Mouse (Mus musculus): Measurements from ENCODE around the gene Atxn3.
"Not testable (repeated sequence)": the region's sequence is repeated elsewhere in the genome, so short reads cannot be mapped to it uniquely, and the experiment has no call there.

The Atxn3 gene

DNA sequence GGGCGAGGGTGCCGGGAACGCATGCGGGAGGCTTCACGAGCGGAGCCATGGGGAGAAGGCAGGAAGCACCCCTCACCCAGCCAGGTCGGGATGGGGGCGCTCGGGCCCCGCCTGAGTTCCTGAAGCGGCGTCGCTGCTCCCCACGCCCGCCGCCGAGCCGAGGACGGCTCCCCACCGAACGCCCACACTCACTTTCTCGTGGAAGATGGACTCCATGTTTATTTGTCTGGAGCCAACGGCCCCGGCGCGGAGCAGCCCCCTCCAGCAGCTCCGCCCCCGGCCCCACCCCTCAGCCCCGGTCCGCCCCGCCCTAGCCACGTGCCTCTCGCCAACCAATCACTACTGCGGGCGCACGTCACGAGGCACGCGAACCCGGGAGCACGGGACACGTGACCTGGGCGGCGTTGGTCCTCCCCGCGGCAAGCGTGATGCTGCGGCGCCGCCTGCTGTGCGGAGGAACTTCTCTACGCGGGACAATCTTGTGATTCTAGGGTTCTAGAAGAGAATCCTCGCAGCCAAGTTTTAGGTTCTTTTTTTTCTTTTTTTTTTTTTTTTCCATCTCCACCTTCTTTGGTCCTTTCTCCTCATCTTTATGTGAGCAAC is at the start of gene Atxn3:
Atxn3 (minus strand) TSS at position 305 of the 603 bp plus-strand sequence.
- peak; percentile 98 for DNase-seq (ENCODE audit: extremely low spot score)

- no peak for DNase-seq (ENCODE audit: extremely low spot score)
These were observed 42.7 kb upstream of the Atxn3 start for GRCm38 (mm10) chr12:102000785-102001184.

- no peak for DNase-seq (ENCODE audit: extremely low spot score)
These were observed 40.9 kb upstream of the Atxn3 start for GRCm38 (mm10) chr12:101998929-101999328.

GRCm38 (mm10) chr12:101994576-101995467 is 36.8 kb upstream of the Atxn3 start:
- no peak for DNase-seq (ENCODE audit: extremely low spot score)

DNA sequence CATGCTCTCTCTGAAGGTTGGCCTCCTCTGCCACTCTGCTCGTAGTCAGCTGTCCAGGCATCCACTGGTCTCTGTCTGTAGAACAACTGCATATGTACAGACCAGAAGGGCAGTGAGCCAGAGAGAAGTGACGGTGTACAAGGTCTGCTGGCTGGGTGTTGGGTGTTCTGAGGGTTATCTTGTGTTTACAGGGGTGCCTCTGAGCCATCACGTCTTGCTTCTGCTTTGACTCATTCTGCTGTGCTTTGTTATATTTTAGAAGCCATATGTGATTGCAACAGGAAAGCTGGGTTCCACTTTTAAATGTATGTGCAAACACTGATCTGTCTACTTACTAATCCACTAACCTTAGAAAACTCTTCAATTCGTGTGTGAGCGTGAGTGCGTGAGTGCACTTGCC is 29.6 kb upstream of the Atxn3 start:
- DNase-seq (ENCODE audit: extremely low spot score): no peak

GRCm38 (mm10) chr12:101985110-101985509 is 27.1 kb upstream of the Atxn3 start:
- DNase-seq (ENCODE audit: extremely low spot score): no peak

DNA sequence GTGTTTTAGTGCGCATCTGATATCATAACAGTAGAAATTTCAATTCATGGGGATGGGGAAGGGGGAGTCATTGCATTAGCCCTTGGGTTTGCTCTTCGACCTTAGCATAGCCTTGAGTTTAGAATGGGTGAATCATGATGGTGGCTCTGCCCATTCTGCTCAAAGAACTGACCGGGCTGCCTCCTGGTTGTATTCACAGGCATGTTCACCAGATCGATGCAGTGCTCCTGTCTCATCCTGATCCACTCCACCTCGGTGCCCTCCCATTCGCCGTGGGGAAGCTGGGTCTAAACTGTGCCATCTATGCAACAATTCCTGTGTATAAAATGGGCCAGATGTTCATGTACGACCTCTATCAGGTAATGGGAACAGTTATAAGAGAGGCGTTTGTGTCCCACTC is 24.9 kb upstream of the Atxn3 start:
- no peak for DNase-seq (ENCODE audit: extremely low spot score)

DNA sequence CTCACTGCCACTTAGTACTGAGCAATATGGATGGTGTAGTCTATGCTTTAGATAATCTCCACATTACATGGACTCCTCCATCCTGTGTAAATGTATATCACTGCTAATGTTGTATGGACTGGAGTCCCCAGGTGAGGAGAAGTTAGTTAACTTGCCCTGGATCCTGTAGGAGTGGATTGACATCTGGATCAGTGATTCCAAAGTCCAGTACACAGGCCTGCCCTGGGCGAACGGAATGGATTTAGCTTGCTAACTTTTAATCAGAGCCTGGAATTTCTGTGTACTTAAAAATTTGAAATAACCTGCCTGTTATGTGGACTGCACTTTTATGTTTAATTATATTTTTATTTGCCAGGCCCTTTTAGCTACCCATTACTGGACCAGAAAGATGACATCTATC is 23.5 kb upstream of the Atxn3 start:
- DNase-seq (ENCODE audit: extremely low spot score): no peak

DNA sequence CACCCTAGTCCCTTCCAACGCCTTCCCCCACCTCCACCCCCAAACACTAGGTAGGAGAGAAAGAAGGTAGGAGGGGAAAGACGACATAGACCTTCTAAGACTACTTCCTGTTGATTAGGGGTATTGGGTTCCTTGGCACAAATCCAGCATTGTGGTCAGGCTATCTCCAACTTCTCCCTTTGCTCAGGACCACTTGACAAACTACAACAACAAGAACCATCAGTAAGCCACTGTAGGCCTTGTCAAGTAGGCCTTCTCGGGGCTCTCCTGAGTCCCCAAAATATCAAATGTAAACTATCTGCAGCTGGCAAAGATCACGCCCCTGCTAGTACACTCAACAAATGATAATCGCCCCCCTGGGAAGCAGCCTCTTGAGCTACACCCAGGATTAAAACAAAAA is 22.2 kb upstream of the Atxn3 start:
- no peak for DNase-seq (ENCODE audit: extremely low spot score)

DNA sequence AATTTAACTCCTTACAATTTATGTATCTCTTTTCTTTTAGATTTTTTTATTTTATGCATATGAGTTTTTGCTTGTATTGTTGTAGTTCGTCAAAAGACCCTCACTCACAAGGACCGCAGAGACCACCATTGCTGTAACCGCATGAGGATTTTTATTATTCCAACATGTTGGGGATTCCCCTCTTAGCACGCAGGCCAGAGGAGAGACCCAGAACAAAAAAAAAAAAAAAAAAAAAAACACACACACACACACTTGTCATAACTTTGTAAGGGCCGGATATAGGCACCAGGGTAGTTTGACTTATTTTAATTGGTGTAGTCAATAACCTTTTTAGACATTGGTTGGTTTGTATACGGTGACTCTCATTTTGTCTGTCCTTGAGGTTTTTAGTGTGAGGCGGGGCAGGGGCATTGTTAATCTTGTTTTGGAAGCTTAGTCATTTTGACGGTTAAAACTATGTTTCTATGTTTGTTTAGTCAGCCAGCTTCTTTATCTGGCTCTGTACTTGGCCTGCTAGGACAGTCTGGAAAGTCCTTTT is 21.2 kb upstream of the Atxn3 start:
- DNase-seq (ENCODE audit: extremely low spot score): no peak

- DNase-seq (ENCODE audit: extremely low spot score): no peak
These were observed 20.5 kb upstream of the Atxn3 start for GRCm38 (mm10) chr12:101978588-101978987.

- DNase-seq (ENCODE audit: extremely low spot score): no peak
These were observed 20.1 kb upstream of the Atxn3 start for GRCm38 (mm10) chr12:101978162-101978561.

DNA sequence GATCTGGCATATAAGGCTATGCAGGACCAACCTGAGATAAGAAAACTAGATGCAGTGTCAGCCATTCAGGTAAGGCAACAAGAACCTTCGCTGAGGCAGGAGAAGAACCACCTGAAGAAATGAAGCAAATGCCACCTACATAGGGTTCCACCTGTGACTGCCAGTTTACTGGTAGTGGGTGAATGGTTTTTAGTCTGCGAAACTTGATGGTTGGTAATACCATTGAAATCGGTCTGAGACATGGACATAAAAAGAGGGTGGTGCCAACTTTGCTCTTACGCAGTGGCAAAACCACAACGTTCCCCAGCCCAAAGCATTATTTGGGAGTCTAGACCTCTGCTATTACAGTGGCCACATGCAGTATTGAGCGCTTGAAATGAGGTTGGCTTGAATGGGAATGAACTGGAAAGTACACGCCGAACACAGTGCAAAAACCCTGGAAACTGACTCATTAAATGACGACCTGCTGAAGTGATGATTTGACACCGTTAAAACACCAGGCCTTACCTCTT is 19.4 kb upstream of the Atxn3 start:
- no peak for DNase-seq (ENCODE audit: extremely low spot score)

DNA sequence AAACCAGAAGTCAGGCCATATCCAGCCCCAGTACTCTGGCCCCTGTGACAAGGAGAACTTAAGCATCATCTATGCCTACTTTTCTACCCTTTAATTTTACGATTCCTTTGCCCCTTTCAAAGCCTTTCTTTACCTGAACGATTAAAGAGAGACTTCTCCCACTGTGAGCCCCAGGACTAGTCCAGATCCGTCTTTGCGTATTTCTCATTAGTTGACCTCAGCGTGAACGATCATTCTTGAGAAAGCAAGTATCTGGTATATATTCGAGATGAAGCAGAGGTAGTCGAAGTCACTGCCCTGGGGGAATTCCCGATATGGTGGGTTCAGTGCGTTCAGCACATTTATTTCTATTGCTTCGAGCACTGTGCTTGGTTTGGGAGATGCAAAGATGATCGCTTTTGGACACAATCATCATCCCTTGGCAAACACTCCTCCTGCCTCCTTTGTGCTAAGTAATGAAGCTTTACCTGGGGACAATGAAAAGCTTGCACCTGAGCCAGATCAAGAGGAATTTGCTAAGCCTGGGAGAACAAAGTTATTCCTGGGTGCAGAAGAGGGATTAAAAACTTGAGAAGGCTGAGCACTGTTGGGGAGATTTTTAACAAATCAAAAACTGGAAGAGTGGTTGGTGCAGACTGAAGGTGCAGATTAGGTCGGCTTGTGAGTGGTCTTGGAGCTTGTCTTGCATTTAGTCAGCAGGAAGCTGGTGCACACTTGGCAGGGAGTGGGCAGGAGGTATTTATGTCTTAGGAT is 18.8 kb upstream of the Atxn3 start:
- peak; percentile 6 for DNase-seq (ENCODE audit: extremely low spot score)

DNA sequence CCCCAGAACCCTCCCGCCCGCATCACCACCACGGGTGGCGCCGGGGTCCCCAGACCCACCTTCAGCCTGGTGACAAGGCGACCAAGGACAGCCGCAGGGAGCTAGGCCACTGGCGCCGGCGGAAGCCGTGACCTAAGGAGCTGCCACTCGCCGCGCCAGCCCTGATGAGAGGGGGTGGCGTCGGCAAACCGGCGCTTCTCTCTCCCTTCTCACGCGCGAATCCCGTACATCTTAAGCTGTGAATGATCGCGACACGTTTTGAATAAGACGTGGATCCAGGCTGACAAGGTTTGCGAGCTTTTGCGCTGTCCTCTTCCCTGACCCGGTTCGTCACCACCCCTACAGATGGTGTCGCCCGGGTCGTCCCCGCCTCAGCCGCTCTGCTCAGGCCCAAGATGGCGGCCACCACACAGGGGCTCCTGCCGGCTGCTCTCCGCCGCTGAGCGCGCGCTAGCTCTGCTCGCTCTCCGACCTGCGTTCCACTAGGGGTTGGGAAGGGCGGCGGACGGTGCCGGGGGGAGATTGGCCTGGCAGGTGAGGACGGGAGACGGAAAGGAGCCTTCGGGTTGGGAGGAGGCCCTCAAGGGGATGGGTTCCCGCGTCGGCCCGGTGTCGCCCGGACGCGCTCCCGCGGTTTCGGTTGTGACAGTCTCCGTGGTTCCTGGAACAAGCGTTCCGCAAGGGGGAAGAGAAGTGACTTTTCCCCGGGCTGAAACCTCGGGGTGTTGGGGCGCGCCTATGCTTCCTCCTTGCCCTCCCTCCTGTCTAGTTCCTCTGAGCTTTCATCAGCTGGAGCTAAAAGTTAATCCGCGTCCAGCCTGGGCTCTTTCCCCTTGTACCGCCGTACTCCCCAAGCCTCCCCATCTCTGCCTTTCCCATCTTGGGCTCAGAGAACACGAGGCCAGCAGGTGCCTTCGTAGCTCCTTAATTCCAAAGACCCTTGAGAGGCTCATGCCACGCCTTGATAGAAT is 17.8 kb upstream of the Atxn3 start, which contains the start of gene Cpsf2:
Cpsf2 (plus strand) TSS at position 388 of the 971 bp plus-strand sequence.
- DNase-seq (ENCODE audit: extremely low spot score): peak; percentile 91

- no peak for DNase-seq (ENCODE audit: extremely low spot score)
These were observed 17.1 kb upstream of the Atxn3 start for GRCm38 (mm10) chr12:101975167-101975600.

DNA sequence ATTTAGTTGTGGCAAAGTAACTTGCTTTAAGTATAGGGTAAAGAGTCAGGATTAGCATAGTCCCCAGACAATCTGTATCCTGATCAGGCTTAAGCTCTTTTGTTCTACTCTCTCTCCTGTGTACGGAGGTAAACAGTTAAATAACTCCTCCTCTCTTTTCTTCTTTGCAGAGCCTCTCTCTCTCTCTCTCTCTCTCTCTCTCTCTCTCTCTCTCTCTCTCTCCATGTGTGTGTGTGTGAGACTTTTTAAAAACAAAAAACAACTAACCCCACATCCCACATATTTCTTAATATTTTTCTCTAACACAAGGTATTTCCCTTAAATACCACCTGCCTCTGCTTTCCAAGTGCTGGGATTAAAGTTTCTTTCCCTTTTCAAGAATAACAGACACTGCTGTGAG is 16.5 kb upstream of the Atxn3 start:
- no peak for DNase-seq (ENCODE audit: extremely low spot score)

GRCm38 (mm10) chr12:101972230-101972629 is 14.2 kb upstream of the Atxn3 start:
- DNase-seq (ENCODE audit: extremely low spot score): no peak

DNA sequence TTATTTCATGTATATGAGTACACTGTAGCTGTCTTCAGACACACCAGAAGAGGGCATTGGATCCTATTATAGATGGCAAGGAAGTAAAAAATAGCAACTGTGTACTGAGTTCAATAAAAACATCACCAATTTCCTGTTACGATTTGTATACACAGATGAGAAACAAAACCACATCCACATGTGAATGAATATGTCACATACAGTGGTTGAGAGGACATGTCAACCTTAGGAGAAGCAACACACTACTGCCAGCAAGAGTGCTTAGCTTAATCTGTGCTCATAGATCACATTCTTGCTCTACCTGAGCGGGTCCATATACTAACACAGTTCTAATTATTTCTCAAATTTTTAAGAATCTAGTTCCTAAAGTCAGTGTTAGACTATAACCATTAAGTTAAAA is 13.3 kb upstream of the Atxn3 start:
- no peak for DNase-seq (ENCODE audit: extremely low spot score)

DNA sequence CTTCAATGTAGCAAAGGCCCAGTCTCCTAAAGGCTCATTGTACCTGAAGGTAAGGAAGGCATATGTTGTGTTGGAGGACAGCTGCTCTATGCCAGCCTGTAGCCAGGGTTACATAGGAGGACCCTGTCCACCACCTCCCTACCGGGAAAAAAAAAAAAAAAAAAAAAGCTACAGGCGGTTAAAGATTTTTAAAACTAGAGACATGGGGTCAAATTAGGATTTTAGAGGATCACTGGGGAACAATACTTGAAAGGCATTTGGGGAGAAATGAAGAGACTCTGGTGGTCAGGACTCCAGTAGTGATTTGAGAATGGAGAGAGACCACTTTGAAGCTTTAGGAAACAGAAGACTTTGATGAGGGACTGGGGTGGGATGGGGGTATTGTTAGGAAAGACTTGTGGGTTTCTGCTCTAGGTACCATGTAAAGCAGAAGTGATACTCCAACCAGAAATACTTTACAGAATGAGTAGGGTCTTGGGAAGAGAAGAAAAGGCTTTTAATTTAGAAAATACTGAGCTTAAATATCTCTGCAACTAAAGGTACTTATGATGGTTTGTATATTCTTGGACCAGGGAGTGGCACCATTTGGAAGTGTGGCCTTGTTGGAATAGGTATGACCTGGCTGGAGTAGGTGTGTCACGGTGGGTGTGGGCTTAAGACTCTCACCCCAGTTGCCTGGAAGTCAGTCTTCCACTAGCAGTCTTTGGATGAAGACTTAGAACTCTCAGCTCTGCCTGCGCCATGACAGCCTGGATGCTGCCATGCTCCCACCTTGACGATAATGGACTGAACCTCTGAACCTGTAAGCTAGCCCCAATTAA is 1.1 kb upstream of the Atxn3 start:
- DNase-seq (ENCODE audit: extremely low spot score): not testable (repeated sequence)
